ENCODE assay signal across 8 mouse cellular contexts in genomic region chr8:11633414-11633813, GRCm38 (mm10). TPM values are rescaled to one million over a fixed set of nuclear protein-coding genes. Genes with fewer than 3 reads are reported as not detected.
DNase-seq lines count a peak whose midpoint lies in the region; ATAC-seq lines count a peak whose summit lies in the region.

No protein-coding gene starts in this region.

- no peaks in the 10 kb centered on the region for H3K9me3 ChIP-seq in heart, embryonic 16.5 days (replicated peaks; ENCODE audit: control insufficient read depth, low read length)
- no peaks in the 10 kb centered on the region for H3K9me3 ChIP-seq in stomach, embryonic 14.5 days (ENCODE audit: control insufficient read depth, low read depth, low read length)

- peak overlapping the region; percentile 88 for H3K4me2 ChIP-seq in heart, embryonic 16.5 days (ENCODE audit: low read depth, low read length)
- H3K4me2 ChIP-seq in stomach, embryonic 14.5 days (replicated peaks; ENCODE audit: low read depth, low read length) = peak overlapping the region; percentile 47

- H3K4me1 ChIP-seq in heart, embryonic 16.5 days (ENCODE audit: control insufficient read depth, insufficient read depth, low read length) = peaks cover 46% of the 10 kb centered on the region
- H3K4me1 ChIP-seq in stomach, embryonic 14.5 days (ENCODE audit: control insufficient read depth, insufficient read depth, low read length) = peaks cover 22% of the 10 kb centered on the region

- 31% methylated on average over 7 of the region's 7 CpGs for WGBS in heart, embryonic 16.5 days
- WGBS in stomach, embryonic 14.5 days = 58% methylated on average over 7 of the region's 7 CpGs

- DNase-seq in cerebellum, adult 11-12 months = peak; percentile 39
- DNase-seq in cerebellum, adult 8-10 months = no peak
- DNase-seq in cerebellum, adult 9-10 months = peak; percentile 48
- peak; percentile 56 to 58 for DNase-seq in kidney, postnatal 36 days
- no peak for DNase-seq in layer of hippocampus, adult 8-10 months (ENCODE audit: low spot score in 2 of 2)
- DNase-seq in spleen, adult 18-20 months = no peak

- no peak for ATAC-seq in heart, embryonic 16.5 days (replicated peaks; ENCODE audit: extremely low read depth, insufficient read depth, low FRiP score)
- ATAC-seq in stomach, embryonic 14.5 days (ENCODE audit: insufficient number of reproducible peaks, insufficient read depth, low FRiP score, low read depth) = no peak

- peak overlapping the region; percentile 77 for H3K27ac ChIP-seq in heart, embryonic 16.5 days (ENCODE audit: low read length)
- H3K27ac ChIP-seq in stomach, embryonic 14.5 days (ENCODE audit: low read length) = no peak overlapping the region

- peak overlapping the region; percentile 97 for H3K9ac ChIP-seq in heart, embryonic 16.5 days (ENCODE audit: low read length)
- H3K9ac ChIP-seq in stomach, embryonic 14.5 days (replicated peaks; ENCODE audit: low read depth, low read length) = peak overlapping the region; percentile 96; the same call in 1 of the 2 replicates

- H3K27me3 ChIP-seq in heart, embryonic 16.5 days (ENCODE audit: control insufficient read depth, insufficient read depth, low read length) = no peaks in the 10 kb centered on the region
- no peaks in the 10 kb centered on the region for H3K27me3 ChIP-seq in stomach, embryonic 14.5 days (ENCODE audit: control insufficient read depth, insufficient read depth, low read length)

- H3K4me3 ChIP-seq in heart, embryonic 16.5 days (ENCODE audit: low read length) = peak overlapping the region; percentile 99
- peak overlapping the region; percentile 95 for H3K4me3 ChIP-seq in stomach, embryonic 14.5 days (ENCODE audit: low read depth, low read length)

- peaks cover 21% of the 10 kb centered on the region for H3K36me3 ChIP-seq in heart, embryonic 16.5 days (ENCODE audit: control insufficient read depth, insufficient read depth)
- H3K36me3 ChIP-seq in stomach, embryonic 14.5 days (ENCODE audit: control insufficient read depth, insufficient read depth, low read length) = peaks cover 20% of the 10 kb centered on the region

RNA-seq across cellular contexts. Expression of gene Ankrd10, which starts 2.1 kb away (rescaled TPM):
- 71.4 and 72.3 TPM in 2 replicates for polyA plus RNA-seq in heart, embryonic 16.5 days (2015; fragmentation: Nextera tagmentation; extraction: Ambion mirVana)
- 101 and 109 TPM in 2 replicates for polyA plus RNA-seq in stomach, embryonic 14.5 days (2014; fragmentation: Nextera tagmentation; extraction: Ambion mirVana)
- total RNA-seq in layer of hippocampus, adult 8-10 months (2022) = 10 to 100 TPM; 51.0 to 76.2 (median 67.2) TPM

Comparison
In these comparisons a context has a peak if more than half of its experiments do, and no peak if none do; other contexts are left out.
1. DNase-seq: peak in cerebellum, adult 11-12 months (single experiment), cerebellum, adult 9-10 months (single experiment) and kidney, postnatal 36 days (2 of 2); none in cerebellum, adult 8-10 months (single experiment), layer of hippocampus, adult 8-10 months (0 of 2) and spleen, adult 18-20 months (0 of 2).